Mouse (Mus musculus): ENCODE measurements around the gene 1190002N15Rik.

DNA sequence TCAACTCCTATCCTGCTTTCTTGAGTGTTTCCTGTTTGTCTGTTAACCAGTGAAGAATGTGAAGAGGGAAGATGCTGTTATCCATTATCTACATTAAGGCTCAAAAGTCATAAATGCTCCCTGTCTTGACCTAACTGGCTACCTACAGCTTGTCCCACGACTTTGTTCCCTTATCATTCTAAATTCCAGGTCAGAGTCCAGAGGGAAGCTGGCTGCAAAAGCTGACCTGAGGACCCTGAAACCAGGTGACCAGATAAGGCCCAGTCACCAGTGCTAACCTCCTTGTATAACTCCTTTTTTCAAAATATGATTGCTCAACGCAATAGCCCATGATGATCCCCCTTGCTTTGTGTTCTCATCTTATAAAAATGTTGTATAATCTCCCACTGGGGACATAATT is 66.4 kb downstream of the 1190002N15Rik start:
- TF ChIP-seq CTCF (IDR thresholded peaks at IDR 0.05; ENCODE audit: extremely low read depth, insufficient read depth, insufficient read length, insufficient replicate concordance): no peak
- no peak for TF ChIP-seq POLR2A (IDR thresholded peaks at IDR 0.05; ENCODE audit: low read depth, low read length)
